Mouse (Mus musculus): Measurements from ENCODE around the gene Cpeb2.

The Cpeb2 gene

DNA sequence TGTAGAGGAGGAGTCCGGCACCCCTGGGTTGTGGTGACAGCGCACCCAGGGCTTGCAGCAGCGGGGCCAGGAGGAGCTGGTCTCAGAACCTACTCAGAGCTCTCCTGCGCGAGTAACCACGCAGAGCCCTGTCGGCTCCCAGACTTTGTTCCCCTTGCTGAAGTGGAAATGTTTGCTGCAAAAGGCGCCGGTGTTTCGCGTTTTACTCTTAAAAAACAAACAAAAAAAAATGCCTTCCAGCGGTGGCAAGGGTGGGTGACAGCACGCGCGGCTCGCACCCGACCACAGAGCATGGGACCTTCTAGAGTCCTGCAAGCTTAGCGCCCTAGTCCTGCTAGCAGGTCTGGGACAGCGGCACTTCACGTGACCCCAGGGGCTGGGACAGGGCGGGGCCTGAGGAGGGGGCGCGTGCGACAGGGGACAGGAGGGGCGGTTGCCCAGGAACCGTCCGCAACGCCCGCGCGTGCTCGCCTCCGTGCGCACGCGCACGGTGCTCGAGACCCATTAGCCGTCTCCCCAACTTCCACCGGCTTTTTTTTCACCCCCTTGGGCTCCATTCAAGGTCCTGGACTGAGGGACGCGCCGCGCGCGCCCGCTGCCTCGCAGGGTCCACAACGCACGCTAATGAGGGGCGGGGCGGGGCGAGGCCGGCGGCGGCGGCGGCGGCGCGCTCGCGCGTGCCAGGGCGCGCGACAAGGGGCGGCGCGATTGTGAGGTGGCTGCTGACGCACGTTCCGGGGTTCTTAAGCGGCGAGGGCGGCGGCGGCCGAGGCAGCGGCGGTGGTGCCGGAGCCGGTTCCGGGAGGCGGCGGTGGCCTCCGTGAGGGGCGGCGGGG, at the start of gene Cpeb2:
TSS of gene Cpeb2 (plus strand) at position 691 of the 836 bp plus-strand sequence.
- DNase-seq (ENCODE audit: low read depth, low spot score), result peak; percentile 83

- no peak for DNase-seq (ENCODE audit: low read depth, low spot score)
Observed at GRCm38 (mm10) chr5:43183556-43183955, 49.4 kb upstream of the Cpeb2 start.

GRCm38 (mm10) chr5:43184834-43185233, 48.1 kb upstream of the Cpeb2 start:
- no peak for DNase-seq (ENCODE audit: low read depth, low spot score)

DNA sequence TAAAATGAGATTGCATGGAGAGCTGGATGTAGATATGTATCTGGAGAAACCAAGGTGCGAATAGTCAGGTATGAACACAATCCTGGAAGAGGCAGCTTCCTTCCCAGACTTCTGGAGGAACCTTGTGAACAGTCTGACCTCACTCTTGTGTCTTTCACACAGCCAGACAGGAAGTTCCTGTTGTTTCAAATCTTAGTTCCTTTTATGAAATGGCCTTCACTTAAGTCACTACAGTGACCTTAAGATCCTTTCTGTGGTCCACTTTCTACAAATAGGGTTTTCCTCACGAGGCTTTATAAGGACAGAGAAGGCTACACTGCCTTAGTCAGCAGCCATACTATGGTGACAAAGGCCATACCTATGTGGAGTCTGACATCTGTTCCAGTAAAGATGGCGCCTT, 47.5 kb upstream of the Cpeb2 start:
- no peak for DNase-seq (ENCODE audit: low read depth, low spot score)

DNA sequence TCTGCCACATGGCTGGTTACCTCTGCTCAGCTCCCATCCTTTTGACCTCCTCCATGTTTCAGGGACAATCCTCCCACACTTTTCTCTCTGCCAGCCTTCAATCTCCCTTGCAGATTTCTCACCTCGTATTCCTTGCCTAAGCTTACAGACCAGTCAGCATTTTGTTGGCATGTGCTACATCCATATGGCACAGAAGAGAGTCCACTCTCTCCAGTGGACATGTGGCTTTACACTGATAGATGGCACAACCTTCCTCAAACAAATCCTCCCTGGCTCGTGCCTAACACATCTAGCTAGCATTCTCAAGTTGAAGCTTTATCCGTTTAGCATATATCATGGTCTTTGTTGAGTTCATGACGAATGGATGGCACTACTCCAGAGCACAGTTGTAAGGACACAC, 32.3 kb upstream of the Cpeb2 start:
- DNase-seq (ENCODE audit: low read depth, low spot score), result no peak

DNA sequence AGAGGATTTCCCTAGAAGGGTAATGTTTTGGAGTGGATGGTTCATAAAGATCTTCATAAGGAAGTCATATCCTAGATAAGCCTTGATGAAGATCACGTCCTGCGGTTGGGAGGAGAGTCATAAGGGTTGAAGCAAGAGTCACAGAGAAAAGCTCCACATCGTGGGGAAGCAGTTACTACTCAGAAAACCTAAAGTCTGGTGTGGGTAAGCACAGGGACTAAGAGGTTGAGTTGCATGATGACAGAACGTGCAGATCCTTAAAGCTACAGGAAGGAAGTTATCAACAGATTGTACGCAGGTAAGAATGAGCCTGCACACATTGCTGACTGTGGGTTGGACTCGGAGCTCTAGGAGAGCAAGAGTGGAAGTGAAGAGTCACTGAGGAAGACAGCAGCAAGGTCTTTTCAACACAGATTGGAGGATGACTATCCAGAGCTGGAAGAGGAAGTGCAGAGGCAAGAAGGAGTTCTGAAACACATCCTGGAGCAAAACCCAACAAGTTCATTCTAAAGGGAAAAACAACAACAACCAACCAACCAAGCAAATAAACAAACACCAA, 26.4 kb upstream of the Cpeb2 start:
- DNase-seq (ENCODE audit: low read depth, low spot score), result no peak

- DNase-seq (ENCODE audit: low read depth, low spot score), result no peak
Observed at GRCm38 (mm10) chr5:43217468-43217867, 15.5 kb upstream of the Cpeb2 start.

- DNase-seq (ENCODE audit: low read depth, low spot score), result no peak
Observed at GRCm38 (mm10) chr5:43217987-43218846, 14.8 kb upstream of the Cpeb2 start.

- no peak for DNase-seq (ENCODE audit: low read depth, low spot score)
Observed at GRCm38 (mm10) chr5:43218847-43219132, 14.2 kb upstream of the Cpeb2 start.

DNA sequence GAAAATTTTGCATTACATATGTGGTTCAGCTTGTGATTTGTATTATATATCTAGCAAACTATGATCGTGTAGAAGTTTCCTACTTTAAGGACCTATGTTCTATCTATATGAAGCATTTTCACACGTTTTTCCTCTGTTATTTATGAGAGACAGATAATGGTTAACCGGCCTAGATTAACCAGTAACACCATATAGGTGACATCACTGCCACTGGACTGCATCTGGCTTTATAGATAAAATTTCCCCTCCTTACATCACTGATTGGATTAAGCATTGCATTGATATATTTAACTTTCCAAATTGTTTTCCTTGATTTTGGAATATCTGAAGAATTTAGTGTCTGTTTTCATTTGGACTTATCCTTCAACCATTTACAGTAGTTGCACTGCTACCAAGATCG, 9.6 kb upstream of the Cpeb2 start:
- no peak for DNase-seq (ENCODE audit: low read depth, low spot score)

GRCm38 (mm10) chr5:43224245-43224644, 8.7 kb upstream of the Cpeb2 start:
- DNase-seq (ENCODE audit: low read depth, low spot score), result no peak

DNA sequence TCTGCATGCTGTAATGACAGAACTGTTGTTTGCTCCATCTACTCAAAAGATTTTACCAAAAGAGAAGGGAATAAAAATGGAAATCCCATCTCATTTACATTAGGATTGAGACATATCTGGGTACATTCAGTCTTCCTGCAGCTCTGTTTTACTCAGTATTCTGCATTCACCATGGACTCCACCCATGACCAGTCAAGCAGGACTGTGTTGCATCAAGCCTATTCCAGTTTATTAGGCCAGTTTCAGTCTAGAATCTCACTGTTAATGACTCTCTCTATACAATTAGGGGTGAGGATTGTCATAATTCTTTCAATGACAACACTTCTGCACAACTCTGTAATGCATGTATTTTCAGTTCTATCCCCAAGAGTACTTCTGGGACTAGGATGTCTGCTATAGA, 6.8 kb upstream of the Cpeb2 start:
- no peak for DNase-seq (ENCODE audit: low read depth, low spot score)

GRCm38 (mm10) chr5:43227607-43228006, 5.4 kb upstream of the Cpeb2 start:
- DNase-seq (ENCODE audit: low read depth, low spot score), result no peak

DNA sequence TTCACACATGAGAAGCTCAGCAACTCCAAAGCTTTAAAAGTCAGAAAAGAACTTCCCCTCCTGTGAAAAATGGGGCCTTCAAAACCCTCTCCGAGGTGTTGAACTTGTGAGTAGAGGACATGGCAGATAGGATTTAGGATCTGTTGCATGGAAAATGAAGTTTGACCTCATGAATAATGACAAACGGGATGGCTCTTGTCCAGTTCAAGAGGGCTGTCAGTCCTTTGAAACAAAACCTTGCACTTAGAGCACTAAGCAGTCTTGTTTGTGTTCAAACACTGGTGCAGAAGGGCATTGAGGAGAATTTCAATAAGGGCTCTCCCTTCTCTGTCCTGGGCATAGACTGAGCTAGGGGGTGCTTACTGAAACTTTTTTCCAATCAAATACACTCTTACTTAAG, 1.9 kb upstream of the Cpeb2 start:
- no peak for DNase-seq (ENCODE audit: low read depth, low spot score)

- no peak for DNase-seq (ENCODE audit: low read depth, low spot score)
Observed at GRCm38 (mm10) chr5:43232149-43232479, 856 bp upstream of the Cpeb2 start.

- peak; percentile 86 for DNase-seq (ENCODE audit: low read depth, low spot score)
Observed at GRCm38 (mm10) chr5:43233316-43234181, 579 bp downstream of the Cpeb2 start.

GRCm38 (mm10) chr5:43234321-43235185, 1.6 kb downstream of the Cpeb2 start:
- DNase-seq (ENCODE audit: low read depth, low spot score), result no peak

- DNase-seq (ENCODE audit: low read depth, low spot score), result no peak
Observed at GRCm38 (mm10) chr5:43235186-43235785, 2.3 kb downstream of the Cpeb2 start.

GRCm38 (mm10) chr5:43235997-43236396, 3.0 kb downstream of the Cpeb2 start:
- DNase-seq (ENCODE audit: low read depth, low spot score), result no peak

DNA sequence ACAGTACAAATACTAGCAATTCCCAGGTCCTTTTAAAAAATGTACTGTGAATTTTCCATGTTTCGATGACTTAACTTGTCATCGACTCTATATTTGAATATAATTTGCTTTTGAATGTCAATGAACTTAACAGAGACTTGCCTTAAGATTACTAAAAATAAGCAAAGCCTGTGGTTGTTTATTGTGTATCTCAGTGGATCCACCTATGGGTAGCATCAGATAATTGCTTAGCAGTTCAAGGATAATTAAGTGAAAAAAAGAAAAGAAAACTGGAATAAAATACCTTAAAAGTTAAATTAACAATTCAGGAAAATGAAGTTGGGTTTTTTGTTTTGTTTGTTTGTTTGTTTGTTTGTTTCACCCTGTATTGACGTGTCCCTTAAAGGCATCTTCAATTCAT, 3.5 kb downstream of the Cpeb2 start:
- DNase-seq (ENCODE audit: low read depth, low spot score), result no peak
